Mouse (Mus musculus): ENCODE measurements around the gene Chst5. TPM values are rescaled to one million over a fixed set of nuclear protein-coding genes. Genes with fewer than 3 reads are reported as not detected.

Chst5 gene
- polyA plus RNA-seq, 1 experiment from 2014 or later, result 1.9 TPM

DNA sequence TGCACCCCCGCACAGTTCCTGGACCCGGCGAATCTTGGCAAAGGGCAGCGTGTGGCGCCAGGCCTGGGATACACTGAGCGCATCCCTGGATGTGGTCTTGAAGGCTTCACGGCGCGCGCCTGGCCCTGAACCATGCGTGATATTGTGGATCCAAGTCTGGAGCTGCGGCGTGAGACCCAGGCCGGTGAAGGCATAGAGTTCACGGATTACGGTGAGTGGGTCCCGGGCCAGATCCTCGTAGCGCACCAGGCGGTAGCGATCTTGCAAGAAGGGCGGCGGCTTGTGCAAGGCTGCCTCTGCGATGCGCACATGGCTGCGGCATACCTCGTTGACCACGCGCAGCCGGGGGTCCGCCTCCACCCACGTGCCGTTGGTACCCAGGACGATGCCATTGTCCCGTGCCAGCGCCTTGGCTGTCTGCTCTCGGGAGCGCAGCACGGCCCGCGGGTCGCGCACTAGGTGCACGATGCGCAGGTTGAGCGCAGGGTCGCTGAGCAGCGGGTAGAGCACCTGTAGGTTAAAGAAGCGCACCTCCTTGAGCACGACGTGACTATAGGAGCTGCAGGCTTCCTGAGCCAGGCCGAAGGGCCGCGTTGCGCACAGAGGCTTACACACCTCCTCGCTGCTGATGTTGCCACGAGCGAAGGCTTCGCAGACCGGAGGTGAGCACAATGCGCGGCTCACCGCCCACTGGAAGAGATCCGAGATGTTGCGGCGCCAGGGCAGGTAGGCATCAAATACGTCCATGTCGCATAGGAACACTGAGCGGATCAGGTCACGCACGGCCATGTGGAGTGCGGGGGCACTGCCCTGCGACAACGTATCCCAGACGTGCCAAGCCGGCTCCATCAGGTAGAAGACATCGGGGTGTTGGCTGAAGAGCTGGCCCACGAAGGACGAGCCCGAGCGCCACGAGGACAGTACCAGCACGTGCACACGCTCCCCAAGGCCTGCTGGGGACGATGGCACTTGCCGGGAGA, 20.0 kb downstream of the Chst5 start:
- Histone ChIP-seq H3K36me3 (ENCODE audit: control insufficient read depth, insufficient read depth, low read length) (no peaks in the 10 kb centered on the region), H3K27ac (ENCODE audit: low read depth, low read length) (no peak overlapping the region), H3K9ac (ENCODE audit: low read length) (no peak overlapping the region), H3K4me1 (replicated peaks; ENCODE audit: control insufficient read depth, insufficient read depth, low read length) (no peaks in the 10 kb centered on the region), H3K4me2 (ENCODE audit: low read depth, low read length, severe bottlenecking) (peak overlapping the region; percentile 33), H3K9me3 (ENCODE audit: control insufficient read depth, low read length) (no peaks in the 10 kb centered on the region), H3K4me3 (ENCODE audit: low read depth, low read length) (no peak overlapping the region), H3K27me3 (ENCODE audit: control insufficient read depth, insufficient read depth, low read length) (peaks cover 35% of the 10 kb centered on the region)
- no peak for ATAC-seq (replicated peaks; ENCODE audit: low FRiP score)
- DNase-seq (ENCODE audit: low spot score), result peak; percentile 60
- WGBS, result 10% methylated on average over 86 of the region's 86 CpGs

DNA sequence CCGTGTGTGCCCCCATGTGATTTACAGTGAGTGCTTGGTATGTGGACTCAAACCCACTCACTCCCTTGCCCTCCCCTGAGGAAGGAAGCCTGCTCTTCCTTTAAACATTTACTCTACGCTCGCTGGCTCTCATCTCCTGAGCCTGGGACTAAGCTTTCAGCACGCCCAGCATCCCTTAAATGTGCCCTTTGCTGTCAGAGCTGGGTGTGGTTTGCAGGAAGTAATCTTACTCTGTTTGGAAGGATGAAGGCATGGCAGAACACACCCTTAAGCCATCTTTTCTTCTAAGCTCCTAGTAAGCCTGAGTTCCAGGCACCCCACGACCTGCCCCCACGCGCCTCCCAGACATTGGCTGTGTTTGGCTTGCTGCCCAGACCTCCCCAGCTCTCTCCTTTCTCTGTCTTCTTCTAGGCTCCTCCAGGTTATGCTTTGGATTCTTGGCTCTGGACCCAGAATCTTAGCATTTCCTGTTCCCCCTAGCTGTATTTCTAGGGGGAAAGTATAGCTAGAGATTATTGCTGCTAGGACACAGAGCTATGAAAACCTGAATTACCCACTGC, 22.1 kb downstream of the Chst5 start:
- H3K27me3 ChIP-seq (ENCODE audit: control insufficient read depth, insufficient read depth, low read length), result peaks cover 35% of the 10 kb centered on the region
- WGBS, result 56% methylated on average over 7 of the region's 7 CpGs
- H3K4me1 ChIP-seq (replicated peaks; ENCODE audit: control insufficient read depth, insufficient read depth, low read length), result no peaks in the 10 kb centered on the region
- H3K9me3 ChIP-seq (ENCODE audit: control insufficient read depth, low read length), result no peaks in the 10 kb centered on the region
- no peaks in the 10 kb centered on the region for H3K36me3 ChIP-seq (ENCODE audit: control insufficient read depth, insufficient read depth, low read length)
- H3K9ac ChIP-seq (ENCODE audit: low read length), result no peak overlapping the region
- ATAC-seq (replicated peaks; ENCODE audit: low FRiP score), result no peak
- DNase-seq (ENCODE audit: low spot score), result no peak
- no peak overlapping the region for H3K27ac ChIP-seq (ENCODE audit: low read depth, low read length)
- H3K4me2 ChIP-seq (ENCODE audit: low read depth, low read length, severe bottlenecking), result no peak overlapping the region
- H3K4me3 ChIP-seq (ENCODE audit: low read depth, low read length), result no peak overlapping the region

DNA sequence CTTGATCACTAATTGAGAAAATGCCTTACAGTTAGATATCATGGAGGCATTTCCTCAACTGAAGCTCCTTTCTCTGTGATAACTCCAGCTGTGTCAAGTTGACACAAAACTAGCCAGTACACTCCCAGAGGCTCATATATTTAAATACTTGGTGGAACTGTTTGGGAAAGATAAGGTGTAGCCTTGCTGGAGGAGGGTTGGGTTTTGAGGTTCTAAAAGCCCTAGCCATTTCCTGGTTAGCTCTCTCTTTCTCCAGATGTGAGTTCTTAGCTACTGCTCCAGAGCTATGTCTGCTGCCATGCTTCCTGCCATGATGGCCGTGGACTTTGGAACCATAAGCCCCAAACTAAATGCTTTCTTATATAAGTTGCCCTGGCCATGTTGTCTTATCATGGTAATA, 22.8 kb downstream of the Chst5 start:
- no peak overlapping the region for H3K27ac ChIP-seq (ENCODE audit: low read depth, low read length)
- H3K4me2 ChIP-seq (ENCODE audit: low read depth, low read length, severe bottlenecking), result no peak overlapping the region
- DNase-seq (ENCODE audit: low spot score) (no peak), ATAC-seq (replicated peaks; ENCODE audit: low FRiP score) (no peak)
- no peaks in the 10 kb centered on the region for H3K4me1 ChIP-seq (replicated peaks; ENCODE audit: control insufficient read depth, insufficient read depth, low read length)
- 87% methylated on average over 1 of the region's 1 CpGs for WGBS
- no peak overlapping the region for H3K4me3 ChIP-seq (ENCODE audit: low read depth, low read length)
- H3K9me3 ChIP-seq (ENCODE audit: control insufficient read depth, low read length), result no peaks in the 10 kb centered on the region
- H3K36me3 ChIP-seq (ENCODE audit: control insufficient read depth, insufficient read depth, low read length), result no peaks in the 10 kb centered on the region
- peaks cover 35% of the 10 kb centered on the region for H3K27me3 ChIP-seq (ENCODE audit: control insufficient read depth, insufficient read depth, low read length)
- no peak overlapping the region for H3K9ac ChIP-seq (ENCODE audit: low read length)

DNA sequence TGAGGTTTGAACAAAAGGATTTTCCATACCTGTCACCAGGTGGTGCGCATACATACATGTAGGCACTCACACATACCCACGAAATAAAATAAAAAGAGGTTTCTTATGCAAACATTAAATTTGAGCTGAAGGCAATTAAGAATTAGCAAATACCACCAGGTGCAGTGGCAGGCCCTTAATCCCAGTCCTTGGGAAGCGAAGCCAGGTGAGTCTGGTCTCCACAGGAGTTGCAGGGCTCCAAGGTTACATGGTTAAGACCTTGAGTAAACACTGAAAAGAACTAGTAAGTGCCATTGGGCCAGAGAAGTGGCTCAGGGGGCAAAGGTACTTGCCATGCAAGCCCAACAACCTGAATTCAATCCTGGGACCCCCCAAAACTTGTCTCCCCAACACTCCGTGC, 26.6 kb downstream of the Chst5 start:
- Histone ChIP-seq H3K27ac (ENCODE audit: low read depth, low read length) (no peak overlapping the region), H3K27me3 (ENCODE audit: control insufficient read depth, insufficient read depth, low read length) (peaks cover 4% of the 10 kb centered on the region), H3K4me1 (replicated peaks; ENCODE audit: control insufficient read depth, insufficient read depth, low read length) (no peaks in the 10 kb centered on the region), H3K36me3 (ENCODE audit: control insufficient read depth, insufficient read depth, low read length) (no peaks in the 10 kb centered on the region), H3K9ac (ENCODE audit: low read length) (no peak overlapping the region), H3K4me2 (ENCODE audit: low read depth, low read length, severe bottlenecking) (no peak overlapping the region), H3K4me3 (ENCODE audit: low read depth, low read length) (no peak overlapping the region), H3K9me3 (ENCODE audit: control insufficient read depth, low read length) (no peaks in the 10 kb centered on the region)
- WGBS, result 80% methylated on average over 4 of the region's 4 CpGs
- no peak for DNase-seq (ENCODE audit: low spot score)
- ATAC-seq (replicated peaks; ENCODE audit: low FRiP score), result no peak

DNA sequence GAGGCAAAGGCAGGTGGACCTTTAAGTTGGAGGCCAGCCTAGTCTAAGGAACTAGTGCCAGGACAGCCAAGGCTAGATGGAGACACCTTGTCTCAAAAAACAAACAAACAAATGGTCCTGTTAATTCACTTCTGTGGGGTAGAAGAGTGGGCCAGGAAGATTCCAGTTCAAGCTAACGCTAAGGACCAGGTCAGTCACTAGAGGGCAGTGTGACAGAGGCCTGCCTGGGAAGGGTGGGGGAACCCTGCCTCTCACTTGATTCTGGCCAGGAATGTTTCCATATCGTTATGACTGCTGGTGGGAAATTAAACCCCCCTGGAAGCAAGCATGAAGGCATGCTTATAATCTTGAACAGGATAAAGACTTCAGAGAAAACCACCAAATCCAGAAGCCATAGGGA, 28.7 kb downstream of the Chst5 start:
- H3K27me3 ChIP-seq (ENCODE audit: control insufficient read depth, insufficient read depth, low read length), result no peaks in the 10 kb centered on the region
- no peak overlapping the region for H3K9ac ChIP-seq (ENCODE audit: low read length)
- no peak overlapping the region for H3K4me3 ChIP-seq (ENCODE audit: low read depth, low read length)
- ATAC-seq (replicated peaks; ENCODE audit: low FRiP score), result no peak
- peak; percentile 66 for DNase-seq (ENCODE audit: low spot score)
- no peaks in the 10 kb centered on the region for H3K36me3 ChIP-seq (ENCODE audit: control insufficient read depth, insufficient read depth, low read length)
- 0% methylated on average over 2 of the region's 2 CpGs for WGBS
- no peak overlapping the region for H3K27ac ChIP-seq (ENCODE audit: low read depth, low read length)
- no peaks in the 10 kb centered on the region for H3K4me1 ChIP-seq (replicated peaks; ENCODE audit: control insufficient read depth, insufficient read depth, low read length)
- no peak overlapping the region for H3K4me2 ChIP-seq (ENCODE audit: low read depth, low read length, severe bottlenecking)
- no peaks in the 10 kb centered on the region for H3K9me3 ChIP-seq (ENCODE audit: control insufficient read depth, low read length)

DNA sequence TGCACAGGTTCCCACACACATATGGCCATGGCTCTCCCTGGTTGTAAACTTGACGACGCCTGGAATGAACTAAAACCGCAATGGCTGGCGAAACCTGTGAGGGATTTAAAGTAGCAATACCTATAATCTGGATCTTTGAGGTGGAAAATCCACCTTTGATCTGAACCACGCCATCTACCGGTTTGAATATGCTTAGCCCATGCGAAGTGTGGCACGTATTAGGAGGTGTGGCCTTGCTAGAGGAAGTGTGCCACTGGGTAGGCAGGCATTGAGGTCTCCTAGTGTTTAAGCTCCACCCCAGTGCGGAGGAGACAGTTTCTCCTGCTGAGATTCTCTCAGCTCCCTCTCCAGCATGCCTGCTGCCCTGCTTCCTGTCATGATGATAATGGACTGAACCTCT, 32.5 kb downstream of the Chst5 start:
- H3K4me3 ChIP-seq (ENCODE audit: low read depth, low read length), result no peak overlapping the region
- no peak overlapping the region for H3K4me2 ChIP-seq (ENCODE audit: low read depth, low read length, severe bottlenecking)
- H3K27me3 ChIP-seq (ENCODE audit: control insufficient read depth, insufficient read depth, low read length), result no peaks in the 10 kb centered on the region
- no peaks in the 10 kb centered on the region for H3K9me3 ChIP-seq (ENCODE audit: control insufficient read depth, low read length)
- no peak for ATAC-seq (replicated peaks; ENCODE audit: low FRiP score)
- H3K9ac ChIP-seq (ENCODE audit: low read length), result no peak overlapping the region
- no peak overlapping the region for H3K27ac ChIP-seq (ENCODE audit: low read depth, low read length)
- H3K4me1 ChIP-seq (replicated peaks; ENCODE audit: control insufficient read depth, insufficient read depth, low read length), result no peaks in the 10 kb centered on the region
- 67% methylated on average over 9 of the region's 9 CpGs for WGBS
- no peak for DNase-seq (ENCODE audit: low spot score)
- no peaks in the 10 kb centered on the region for H3K36me3 ChIP-seq (ENCODE audit: control insufficient read depth, insufficient read depth, low read length)

DNA sequence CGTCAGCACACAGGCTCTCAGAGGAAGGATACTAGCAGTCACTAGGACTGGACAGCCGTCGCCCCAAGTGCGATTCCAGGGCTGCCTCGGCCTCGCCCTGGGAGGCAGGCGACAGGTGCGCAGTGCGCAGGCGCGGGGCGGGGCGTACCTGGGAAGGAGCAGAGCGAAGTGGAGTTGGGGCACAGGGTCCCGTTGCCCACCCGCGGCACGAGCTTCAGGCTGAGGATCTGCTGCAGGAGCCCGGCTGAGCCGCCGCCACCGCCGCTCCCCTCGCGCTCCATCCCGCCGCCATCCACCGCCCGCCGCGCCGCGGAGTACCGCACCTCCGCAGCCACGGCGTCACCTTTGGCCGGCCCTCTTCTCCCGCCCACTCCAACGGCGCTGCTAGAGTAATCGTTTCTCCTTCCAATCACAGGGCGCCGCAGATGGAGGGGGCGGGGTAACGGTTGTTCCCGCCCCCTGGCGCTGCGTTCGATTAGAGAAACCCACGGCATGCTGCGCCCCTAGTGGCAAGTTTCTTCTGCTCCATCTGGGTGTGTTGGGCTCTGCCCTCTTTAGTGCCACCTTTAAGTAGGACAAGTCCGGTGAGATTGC, 33.8 kb downstream of the Chst5 start, which contains the start of gene Tmem170:
TSS of gene Tmem170 (minus strand) at position 396 of the 594 bp plus-strand sequence.
- Histone ChIP-seq H3K9me3 (ENCODE audit: control insufficient read depth, low read length) (no peaks in the 10 kb centered on the region), H3K4me3 (ENCODE audit: low read depth, low read length) (peak within 1 kb of the TSS; percentile 55), H3K27ac (ENCODE audit: low read depth, low read length) (no peak within 1 kb of the TSS), H3K36me3 (ENCODE audit: control insufficient read depth, insufficient read depth, low read length) (no peaks in the 10 kb centered on the region), H3K4me1 (replicated peaks; ENCODE audit: control insufficient read depth, insufficient read depth, low read length) (no peaks in the 10 kb centered on the region), H3K4me2 (ENCODE audit: low read depth, low read length, severe bottlenecking) (peak within 1 kb of the TSS; percentile 84), H3K27me3 (ENCODE audit: control insufficient read depth, insufficient read depth, low read length) (no peaks in the 10 kb centered on the region), H3K9ac (ENCODE audit: low read length) (peak within 1 kb of the TSS; percentile 48)
- ATAC-seq (replicated peaks; ENCODE audit: low FRiP score), result peak; percentile 99
- under 1% methylated on average over 47 of the region's 53 CpGs for whole genome bisulfite sequencing
- peak; percentile 98 for DNase-seq (ENCODE audit: low spot score)

DNA sequence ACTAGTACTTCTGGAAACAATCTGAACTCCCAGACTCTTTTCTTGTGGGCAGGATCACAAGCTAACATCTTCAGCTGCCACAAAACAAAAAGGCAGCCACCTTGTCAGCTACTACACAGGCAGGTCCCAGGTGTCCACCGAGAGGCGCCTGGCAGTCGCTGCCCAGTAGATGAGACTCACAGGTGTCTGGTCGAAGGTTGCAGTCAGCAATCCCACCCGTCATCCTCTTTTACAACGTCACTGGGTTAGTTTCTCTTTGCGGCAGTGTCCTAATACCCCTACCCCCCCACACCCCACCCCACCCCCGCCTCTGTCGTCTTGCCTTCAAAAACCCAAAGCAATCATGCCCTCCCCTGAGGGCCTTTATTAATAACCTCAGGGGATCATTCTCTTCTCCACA, 34.5 kb downstream of the Chst5 start:
- H3K9ac ChIP-seq (ENCODE audit: low read length), result peak overlapping the region; percentile 48
- no peaks in the 10 kb centered on the region for H3K27me3 ChIP-seq (ENCODE audit: control insufficient read depth, insufficient read depth, low read length)
- no peaks in the 10 kb centered on the region for H3K4me1 ChIP-seq (replicated peaks; ENCODE audit: control insufficient read depth, insufficient read depth, low read length)
- H3K9me3 ChIP-seq (ENCODE audit: control insufficient read depth, low read length), result no peaks in the 10 kb centered on the region
- H3K36me3 ChIP-seq (ENCODE audit: control insufficient read depth, insufficient read depth, low read length), result no peaks in the 10 kb centered on the region
- ATAC-seq (replicated peaks; ENCODE audit: low FRiP score) (no peak), DNase-seq (ENCODE audit: low spot score) (no peak)
- H3K4me2 ChIP-seq (ENCODE audit: low read depth, low read length, severe bottlenecking), result peak overlapping the region; percentile 84
- H3K27ac ChIP-seq (ENCODE audit: low read depth, low read length), result no peak overlapping the region
- peak overlapping the region; percentile 55 for H3K4me3 ChIP-seq (ENCODE audit: low read depth, low read length)
- WGBS, result 30% methylated on average over 9 of the region's 9 CpGs

All from forebrain, embryonic 11.5 days (tissue).